Mouse (Mus musculus) hindbrain, embryonic 10.5 days (tissue): ENCODE data around the gene Tiam2. TPM values are rescaled to one million over a fixed set of nuclear protein-coding genes. Genes with fewer than 3 reads are reported as not detected.

Experiments
- DNase-seq: peaks from one replicate; pipeline ENCODE4 v3.0.0-alpha.2; 2017; ENCODE audit warnings: low spot score
- H3K27ac ChIP-seq: fragments of 300-500 bp; sonication (generic); 2 replicates; pipeline ENCODE4 v1.5.1; 2016; ENCODE audit warnings: mild to moderate bottlenecking, moderate library complexity
- H3K27me3 ChIP-seq: fragments of 300-500 bp; sonication (generic); 2 replicates; pipeline ENCODE4 v1.6.1; 2016; ENCODE audit warnings: mild to moderate bottlenecking; ENCODE audit not compliant: poor library complexity, insufficient read depth, severe bottlenecking
- H3K36me3 ChIP-seq: fragments of 300-500 bp; sonication (generic); 2 replicates; pipeline ENCODE4 v1.6.1; 2016; ENCODE audit warnings: mild to moderate bottlenecking, moderate library complexity
- H3K4me1 ChIP-seq: fragments of 300-500 bp; sonication (generic); replicated peaks from 2 replicates; pipeline ENCODE4 v1.6.1; 2016; ENCODE audit warnings: mild to moderate bottlenecking
- H3K4me3 ChIP-seq: fragments of 300-500 bp; sonication (generic); 2 replicates; pipeline ENCODE4 v1.5.1; 2016; ENCODE audit warnings: mild to moderate bottlenecking, moderate library complexity
- H3K9me3 ChIP-seq: fragments of 300-500 bp; sonication (generic); 2 replicates; pipeline ENCODE4 v1.6.1; 2016; ENCODE audit warnings: mild to moderate bottlenecking, moderate library complexity
- WGBS: fragments of 180-500 bp; shearing (Covaris S2); methylation state at CpG from one replicate; pipeline ENCODE4 v1.1.7; 2016; 5-methylcytosine and 5-hydroxymethylcytosine counted together
- polyA plus RNA-seq: library from polyadenylated mRNA; unstranded; fragments of >200 nt; fragmentation: Nextera tagmentation; extraction: Ambion mirVana; gene quantifications from 2 replicates; pipeline ENCODE4 v1.2.1, GENCODE M21; 2016

Tiam2 gene
- polyA plus RNA-seq, 1 experiment from 2014 or later: 4.4 TPM

DNA sequence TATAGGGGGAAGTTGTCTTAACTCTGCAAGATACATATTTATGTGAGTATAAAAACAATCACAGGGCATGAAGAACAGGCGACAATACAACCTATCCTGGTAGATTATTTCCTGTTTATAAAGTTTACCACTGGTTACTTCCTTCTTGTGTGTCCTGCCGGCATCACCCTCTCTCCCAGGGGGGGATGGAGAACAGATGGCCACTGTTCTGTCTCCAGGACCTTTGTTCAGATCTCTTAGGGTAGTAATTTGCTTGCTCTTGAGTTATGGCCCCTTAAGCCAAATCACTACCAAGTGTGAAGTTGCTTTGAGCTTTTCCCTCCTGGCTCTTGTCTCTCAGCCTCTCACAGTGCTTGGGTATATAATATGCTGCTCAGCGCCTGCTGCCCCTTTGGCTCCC is 90.0 kb downstream of the Tiam2 start:
- 68% methylated on average over 3 of the region's 3 CpGs for WGBS
- Histone ChIP-seq H3K4me1 (peaks cover 8% of the 10 kb centered on the region), H3K27me3 (peaks cover 47% of the 10 kb centered on the region), H3K27ac (no peak overlapping the region), H3K4me3 (no peak overlapping the region), H3K9me3 (no peaks in the 10 kb centered on the region), H3K36me3 (no peaks in the 10 kb centered on the region)
- no peak for DNase-seq

DNA sequence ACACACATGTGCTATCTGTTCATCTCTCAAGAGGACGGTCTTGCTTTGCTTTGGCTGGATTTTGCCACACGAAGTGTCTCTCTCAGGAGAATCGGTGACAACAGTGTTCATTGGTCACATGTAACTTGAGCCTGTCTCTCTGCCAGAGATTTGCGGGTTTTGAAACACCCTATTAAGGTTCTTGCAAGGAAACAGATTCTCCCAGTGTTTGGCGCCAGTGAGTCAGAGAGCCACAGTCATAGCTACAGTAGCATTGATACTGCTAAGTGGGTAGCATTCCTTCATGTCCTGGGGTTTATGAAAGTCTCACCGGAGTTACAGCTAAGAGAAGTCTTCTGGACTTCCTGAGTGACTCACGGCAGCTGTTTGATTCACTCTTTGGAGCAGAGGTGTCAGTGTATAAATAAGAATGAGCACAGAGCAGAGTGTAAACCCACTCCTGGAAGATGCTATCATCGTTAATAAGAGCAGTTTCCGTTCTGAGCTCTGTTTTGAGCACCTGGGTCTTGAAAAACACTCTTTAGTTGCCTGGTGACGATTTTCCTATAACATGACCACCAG is 93.1 kb downstream of the Tiam2 start:
- no peaks in the 10 kb centered on the region for H3K36me3 ChIP-seq
- 76% methylated on average over 10 of the region's 10 CpGs for WGBS
- peaks cover 23% of the 10 kb centered on the region for H3K27me3 ChIP-seq
- no peak overlapping the region for H3K4me3 ChIP-seq
- no peak overlapping the region for H3K27ac ChIP-seq
- no peaks in the 10 kb centered on the region for H3K9me3 ChIP-seq
- no peak for DNase-seq
- H3K4me1 ChIP-seq: 0 out of 2 replicates have a peak, but pooled peaks cover under 1% of the 10 kb centered on the region

DNA sequence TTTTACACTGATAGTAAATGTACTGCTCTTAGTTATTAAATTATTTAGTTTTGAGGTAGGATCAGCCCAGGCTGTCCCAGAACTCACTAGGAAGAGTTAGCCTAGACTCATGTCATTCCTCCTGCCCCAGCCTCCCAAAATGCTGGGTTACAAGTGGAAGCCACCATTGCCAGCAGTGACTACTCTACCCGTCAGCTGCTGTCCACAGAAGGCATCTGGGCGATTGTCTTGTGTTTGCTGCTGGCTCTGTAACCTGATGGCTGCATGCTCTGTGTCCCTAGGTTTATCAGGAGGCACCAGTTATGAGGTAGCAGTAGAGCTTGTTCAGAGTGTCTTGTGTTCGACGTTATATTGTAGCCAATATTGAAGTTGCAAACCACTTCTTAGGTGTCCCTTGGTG is 93.8 kb downstream of the Tiam2 start:
- H3K27ac ChIP-seq: no peak overlapping the region
- H3K4me1 ChIP-seq: no peaks in the 10 kb centered on the region
- H3K27me3 ChIP-seq: peaks cover 16% of the 10 kb centered on the region
- no peak for DNase-seq
- no peaks in the 10 kb centered on the region for H3K36me3 ChIP-seq
- 88% methylated on average over 4 of the region's 4 CpGs for WGBS
- H3K4me3 ChIP-seq: no peak overlapping the region
- no peaks in the 10 kb centered on the region for H3K9me3 ChIP-seq

DNA sequence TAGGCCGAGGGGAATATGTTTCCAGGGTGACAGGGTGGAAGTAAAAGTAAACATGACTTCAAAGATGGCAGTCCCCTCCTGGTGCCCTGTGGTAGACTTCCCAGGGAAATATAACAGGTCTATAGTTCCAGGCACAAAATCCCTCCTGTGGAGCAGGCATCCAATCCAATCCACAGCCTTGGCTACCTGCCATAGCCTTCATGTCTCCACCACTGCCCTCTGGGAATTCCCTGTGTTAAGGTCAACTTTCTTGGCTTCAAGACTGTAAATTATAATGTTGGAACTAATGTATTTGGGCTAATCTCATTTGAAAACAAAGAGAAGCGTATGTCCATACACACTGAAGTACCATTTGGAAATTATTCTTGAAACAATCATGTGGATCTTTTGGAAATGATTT is 97.0 kb downstream of the Tiam2 start:
- no peaks in the 10 kb centered on the region for H3K4me1 ChIP-seq
- H3K27ac ChIP-seq: no peak overlapping the region
- 0 out of 2 replicates have a peak, but pooled peaks cover 3% of the 10 kb centered on the region for H3K27me3 ChIP-seq
- H3K9me3 ChIP-seq: no peaks in the 10 kb centered on the region
- 80% methylated on average over 2 of the region's 2 CpGs for WGBS
- DNase-seq: no peak
- H3K36me3 ChIP-seq: no peaks in the 10 kb centered on the region
- H3K4me3 ChIP-seq: no peak overlapping the region

DNA sequence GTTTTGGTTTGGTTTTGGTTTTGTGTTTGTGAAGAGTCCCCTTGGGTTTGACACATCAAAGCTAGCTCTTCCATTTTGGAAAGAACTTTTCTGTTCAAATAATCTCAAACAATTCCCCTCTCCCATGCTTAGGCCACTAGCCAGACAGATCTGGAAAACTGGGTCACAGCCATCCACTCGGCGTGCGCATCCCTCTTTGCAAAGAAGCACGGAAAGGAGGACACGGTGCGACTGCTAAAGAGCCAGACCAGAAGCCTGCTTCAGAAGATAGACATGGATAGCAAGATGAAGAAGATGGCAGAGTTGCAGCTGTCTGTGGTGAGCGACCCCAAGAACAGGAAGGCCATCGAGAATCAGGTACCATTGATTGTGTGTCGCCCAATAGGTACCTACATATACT is 102.3 kb downstream of the Tiam2 start:
- no peaks in the 10 kb centered on the region for H3K27me3 ChIP-seq
- no peak overlapping the region for H3K4me3 ChIP-seq
- no peaks in the 10 kb centered on the region for H3K36me3 ChIP-seq
- H3K9me3 ChIP-seq: no peaks in the 10 kb centered on the region
- H3K4me1 ChIP-seq: 0 out of 2 replicates have a peak, but pooled peaks cover 4% of the 10 kb centered on the region
- WGBS: 97% methylated on average over 9 of the region's 9 CpGs
- no peak overlapping the region for H3K27ac ChIP-seq
- no peak for DNase-seq

- no peak overlapping the region for H3K4me3 ChIP-seq
- no peaks in the 10 kb centered on the region for H3K27me3 ChIP-seq
- no peaks in the 10 kb centered on the region for H3K36me3 ChIP-seq
- H3K27ac ChIP-seq: no peak overlapping the region
- no peaks in the 10 kb centered on the region for H3K9me3 ChIP-seq
- H3K4me1 ChIP-seq: 0 out of 2 replicates have a peak, but pooled peaks cover 4% of the 10 kb centered on the region
- no peak for DNase-seq
- 67% methylated on average over 10 of the region's 10 CpGs for WGBS
Observed at GRCm38 (mm10) chr17:3432590-3433498, 106.5 kb downstream of the Tiam2 start.

DNA sequence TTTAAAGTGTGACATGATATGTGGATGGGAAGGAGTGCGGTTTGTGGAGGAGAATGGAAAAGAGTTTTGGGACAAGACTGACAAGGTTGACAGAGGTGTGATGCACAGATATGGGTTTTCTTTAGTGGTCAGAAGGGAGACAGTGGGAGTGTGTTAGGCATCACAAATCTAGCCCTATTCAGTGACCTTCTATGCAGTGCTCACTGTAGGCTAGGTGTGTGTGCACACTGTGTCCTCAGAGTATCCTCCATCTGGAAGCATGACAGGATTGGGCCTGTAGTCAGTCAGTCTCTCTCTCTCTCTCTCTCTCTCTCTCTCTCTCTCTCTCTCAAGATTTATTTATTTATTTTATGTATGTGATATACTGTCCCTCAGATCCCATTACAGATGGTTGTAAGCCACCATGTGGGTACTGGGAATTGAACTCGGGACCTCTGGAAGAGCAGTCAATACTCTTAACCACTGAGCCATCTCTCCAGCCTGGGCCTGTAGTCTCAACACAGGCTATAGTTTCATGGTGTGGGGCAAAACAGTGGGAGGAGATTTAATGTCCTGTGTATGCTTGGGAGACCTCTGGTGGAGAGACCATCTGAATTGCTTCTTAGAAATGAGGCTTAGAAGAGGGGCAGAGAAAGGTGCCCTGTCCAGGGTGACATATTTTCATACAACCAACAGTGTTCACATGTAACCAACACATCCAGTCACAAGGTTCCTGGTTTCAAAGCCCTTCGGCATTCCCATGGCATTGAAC is 107.3 kb downstream of the Tiam2 start:
- no peak overlapping the region for H3K27ac ChIP-seq
- no peaks in the 10 kb centered on the region for H3K27me3 ChIP-seq
- no peaks in the 10 kb centered on the region for H3K36me3 ChIP-seq
- no peaks in the 10 kb centered on the region for H3K9me3 ChIP-seq
- H3K4me3 ChIP-seq: no peak overlapping the region
- 0 out of 2 replicates have a peak, but pooled peaks cover 4% of the 10 kb centered on the region for H3K4me1 ChIP-seq
- no peak for DNase-seq
- WGBS: 94% methylated on average over 3 of the region's 3 CpGs

- Histone ChIP-seq H3K4me1 (0 out of 2 replicates have a peak, but pooled peaks cover 4% of the 10 kb centered on the region), H3K9me3 (no peaks in the 10 kb centered on the region), H3K27ac (no peak overlapping the region), H3K4me3 (no peak overlapping the region), H3K36me3 (no peaks in the 10 kb centered on the region), H3K27me3 (no peaks in the 10 kb centered on the region)
- DNase-seq: no peak
- WGBS: 97% methylated on average over 1 of the region's 1 CpGs
Observed at GRCm38 (mm10) chr17:3435299-3435698, 108.9 kb downstream of the Tiam2 start.

- no peaks in the 10 kb centered on the region for H3K36me3 ChIP-seq
- H3K27ac ChIP-seq: no peak overlapping the region
- H3K27me3 ChIP-seq: no peaks in the 10 kb centered on the region
- no peak overlapping the region for H3K4me3 ChIP-seq
- H3K9me3 ChIP-seq: no peaks in the 10 kb centered on the region
- 82% methylated on average over 12 of the region's 12 CpGs for WGBS
- DNase-seq: no peak
- H3K4me1 ChIP-seq: 0 out of 2 replicates have a peak, but pooled peaks cover 4% of the 10 kb centered on the region
Observed at GRCm38 (mm10) chr17:3436841-3437515, 110.6 kb downstream of the Tiam2 start.

- no peak for DNase-seq
- 75% methylated on average over 10 of the region's 10 CpGs for WGBS
Observed at GRCm38 (mm10) chr17:3442526-3443401, 116.4 kb downstream of the Tiam2 start.

DNA sequence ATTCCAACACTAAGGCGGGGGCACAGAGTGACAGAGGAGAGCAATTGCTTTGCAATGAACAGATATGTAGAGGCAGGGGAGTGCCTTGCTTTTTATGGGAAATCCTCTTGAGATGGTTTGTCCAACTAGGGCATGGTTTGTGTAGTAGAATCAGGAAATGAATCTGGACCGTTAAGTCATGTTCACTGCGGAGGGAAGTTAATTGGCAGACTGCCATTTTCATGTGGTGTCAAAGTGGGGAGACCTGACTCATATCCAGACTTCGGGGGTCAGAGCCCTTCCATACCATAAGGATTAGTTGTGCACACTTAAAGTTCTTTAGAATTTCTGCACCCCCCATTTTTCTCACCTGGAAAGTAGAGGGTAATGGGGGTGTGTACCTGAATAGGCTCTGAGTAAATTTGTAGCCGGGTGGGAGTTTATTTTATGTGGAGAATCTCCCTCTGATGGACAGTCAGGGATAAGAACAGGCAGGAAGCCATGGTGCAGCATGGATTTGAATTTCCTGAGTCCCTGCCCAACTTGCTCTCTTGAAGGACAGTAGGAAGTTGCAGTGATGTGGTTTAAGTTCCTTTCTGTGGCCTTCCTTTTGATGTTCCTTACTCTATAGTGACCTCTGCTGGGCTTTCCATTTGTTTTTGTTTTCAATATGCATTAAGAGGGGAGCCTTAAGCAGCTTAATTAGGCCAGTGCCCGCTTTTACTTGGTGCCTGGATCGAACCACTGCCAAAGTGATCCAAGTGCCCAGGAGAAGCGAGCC is 120.0 kb downstream of the Tiam2 start:
- Histone ChIP-seq H3K9me3 (no peaks in the 10 kb centered on the region), H3K27ac (no peak overlapping the region), H3K4me3 (no peak overlapping the region), H3K36me3 (no peaks in the 10 kb centered on the region), H3K4me1 (peaks cover 9% of the 10 kb centered on the region), H3K27me3 (no peaks in the 10 kb centered on the region)
- 72% methylated on average over 8 of the region's 8 CpGs for WGBS
- no peak for DNase-seq

More at GRCm38 (mm10) chr17:3442526-3443401, 116.4 kb downstream of the Tiam2 start:
- no peak overlapping the region for H3K27ac ChIP-seq
- H3K36me3 ChIP-seq: no peaks in the 10 kb centered on the region
- H3K27me3 ChIP-seq: no peaks in the 10 kb centered on the region
- H3K4me1 ChIP-seq: peaks cover 9% of the 10 kb centered on the region
- H3K4me3 ChIP-seq: no peak overlapping the region
- no peaks in the 10 kb centered on the region for H3K9me3 ChIP-seq
